Mouse (Mus musculus) urinary bladder, adult 2 months (tissue): ENCODE measurements around the gene Col23a1. TPM values are rescaled to one million over a fixed set of nuclear protein-coding genes. Genes with fewer than 3 reads are reported as not detected.

Experiments
- DNase-seq: peaks from one replicate; pipeline ENCODE4 v3.0.0; 2022; ENCODE audit warnings: low spot score
- polyA plus RNA-seq: library from polyadenylated mRNA; depleted of rRNA; stranded (reverse); fragments of >200 nt; gene quantifications from 2 replicates; pipeline ENCODE4 v1.2.3, GENCODE M21; 2012

The Col23a1 gene
- polyA plus RNA-seq, 1 experiment, result 2.6 TPM

GRCm38 (mm10) chr11:51388892-51389340 lies 99.2 kb downstream of the Col23a1 start:
- no peak for DNase-seq

GRCm38 (mm10) chr11:51389763-51390162 lies 100.0 kb downstream of the Col23a1 start:
- no peak for DNase-seq

- no peak for DNase-seq
These were observed 100.8 kb downstream of the Col23a1 start for GRCm38 (mm10) chr11:51390521-51390920.

- DNase-seq, result no peak
These were observed 101.8 kb downstream of the Col23a1 start for GRCm38 (mm10) chr11:51391548-51391947.

- no peak for DNase-seq
These were observed 104.7 kb downstream of the Col23a1 start for GRCm38 (mm10) chr11:51394301-51394865.

GRCm38 (mm10) chr11:51396451-51396850 lies 106.7 kb downstream of the Col23a1 start:
- no peak for DNase-seq

- DNase-seq, result no peak
These were observed 108.4 kb downstream of the Col23a1 start for GRCm38 (mm10) chr11:51398084-51398483.

- no peak for DNase-seq
These were observed 110.6 kb downstream of the Col23a1 start for GRCm38 (mm10) chr11:51400356-51400755.

- DNase-seq, result no peak
These were observed 111.9 kb downstream of the Col23a1 start for GRCm38 (mm10) chr11:51401481-51402128.

- no peak for DNase-seq
These were observed 114.2 kb downstream of the Col23a1 start for GRCm38 (mm10) chr11:51403886-51404285.

- no peak for DNase-seq
These were observed 115.2 kb downstream of the Col23a1 start for GRCm38 (mm10) chr11:51404865-51405440.

- no peak for DNase-seq
These were observed 116.8 kb downstream of the Col23a1 start for GRCm38 (mm10) chr11:51406531-51406930.

GRCm38 (mm10) chr11:51407351-51407750 lies 117.6 kb downstream of the Col23a1 start:
- DNase-seq, result no peak

GRCm38 (mm10) chr11:51410771-51411170 lies 121.1 kb downstream of the Col23a1 start:
- no peak for DNase-seq

GRCm38 (mm10) chr11:51414520-51414919 lies 124.8 kb downstream of the Col23a1 start:
- no peak for DNase-seq

GRCm38 (mm10) chr11:51415049-51415688 lies 125.4 kb downstream of the Col23a1 start:
- DNase-seq, result no peak

- DNase-seq, result no peak
These were observed 129.1 kb downstream of the Col23a1 start for GRCm38 (mm10) chr11:51418807-51419206.

- DNase-seq, result no peak
These were observed 132.2 kb downstream of the Col23a1 start for GRCm38 (mm10) chr11:51421878-51422277.

- DNase-seq, result no peak
These were observed 133.0 kb downstream of the Col23a1 start for GRCm38 (mm10) chr11:51422713-51423112.

- DNase-seq, result no peak
These were observed 136.4 kb downstream of the Col23a1 start for GRCm38 (mm10) chr11:51426155-51426554.

GRCm38 (mm10) chr11:51429428-51430179 lies 139.9 kb downstream of the Col23a1 start:
- DNase-seq, result no peak

GRCm38 (mm10) chr11:51430180-51430578 lies 140.5 kb downstream of the Col23a1 start:
- DNase-seq, result no peak
